Mouse (Mus musculus): ENCODE measurements around the gene Zfp319. TPM values are rescaled to one million over a fixed set of nuclear protein-coding genes. Genes with fewer than 3 reads are reported as not detected.

Zfp319 gene
- polyA plus RNA-seq, 1 experiment = 0.09 TPM

GRCm38 (mm10) chr8:95373389-95374002 lies 41.7 kb upstream of the Zfp319 start:
- Histone ChIP-seq H3K9me3 (ENCODE audit: control insufficient read depth, low read length) (no peaks in the 10 kb centered on the region), H3K36me3 (ENCODE audit: control insufficient read depth) (no peaks in the 10 kb centered on the region; the same call in 1 of the 2 replicates), H3K27me3 (ENCODE audit: control insufficient read depth) (no peaks in the 10 kb centered on the region), H3K4me3 (replicated peaks) (no peak overlapping the region), H3K4me1 (ENCODE audit: control insufficient read depth) (peaks cover 2% of the 10 kb centered on the region; the same call in 1 of the 2 replicates)
- TF ChIP-seq TAL1 (IDR thresholded peaks at IDR 0.05; ENCODE audit: low read length) (no peak), GATA1 (IDR thresholded peaks at IDR 0.05; ENCODE audit: low read length) (no peak)

- Histone ChIP-seq H3K4me1 (ENCODE audit: control insufficient read depth) (peaks cover 13% of the 10 kb centered on the region), H3K4me3 (replicated peaks) (no peak overlapping the region), H3K36me3 (ENCODE audit: control insufficient read depth) (no peaks in the 10 kb centered on the region; the same call in 1 of the 2 replicates), H3K27me3 (ENCODE audit: control insufficient read depth) (no peaks in the 10 kb centered on the region), H3K9me3 (ENCODE audit: control insufficient read depth, low read length) (no peaks in the 10 kb centered on the region)
- TF ChIP-seq GATA1 (IDR thresholded peaks at IDR 0.05; ENCODE audit: low read length) (no peak), TAL1 (IDR thresholded peaks at IDR 0.05; ENCODE audit: low read length) (no peak)
Measured at GRCm38 (mm10) chr8:95369581-95370326, 38.0 kb upstream of the Zfp319 start.

GRCm38 (mm10) chr8:95363849-95364248 lies 32.1 kb upstream of the Zfp319 start:
- no peak overlapping the region for H3K4me3 ChIP-seq (replicated peaks)
- no peaks in the 10 kb centered on the region for H3K9me3 ChIP-seq (ENCODE audit: control insufficient read depth, low read length)
- TF ChIP-seq TAL1 (IDR thresholded peaks at IDR 0.05; ENCODE audit: low read length) (no peak), GATA1 (IDR thresholded peaks at IDR 0.05; ENCODE audit: low read length) (no peak)
- no peaks in the 10 kb centered on the region for H3K36me3 ChIP-seq (ENCODE audit: control insufficient read depth)
- no peaks in the 10 kb centered on the region for H3K27me3 ChIP-seq (ENCODE audit: control insufficient read depth)
- peaks cover 31% of the 10 kb centered on the region for H3K4me1 ChIP-seq (ENCODE audit: control insufficient read depth)

GRCm38 (mm10) chr8:95362272-95362671 lies 30.5 kb upstream of the Zfp319 start:
- TF ChIP-seq GATA1 (IDR thresholded peaks at IDR 0.05; ENCODE audit: low read length) = no peak
- TF ChIP-seq TAL1 (IDR thresholded peaks at IDR 0.05; ENCODE audit: low read length) = no peak
- Histone ChIP-seq H3K27me3 (ENCODE audit: control insufficient read depth) (no peaks in the 10 kb centered on the region), H3K4me1 (ENCODE audit: control insufficient read depth) (peaks cover 27% of the 10 kb centered on the region)

GRCm38 (mm10) chr8:95361016-95361341 lies 29.2 kb upstream of the Zfp319 start:
- no peak overlapping the region for H3K4me3 ChIP-seq (replicated peaks)
- no peaks in the 10 kb centered on the region for H3K27me3 ChIP-seq (ENCODE audit: control insufficient read depth)
- no peak for TF ChIP-seq TAL1 (IDR thresholded peaks at IDR 0.05; ENCODE audit: low read length)
- no peak for TF ChIP-seq GATA1 (IDR thresholded peaks at IDR 0.05; ENCODE audit: low read length)
- no peaks in the 10 kb centered on the region for H3K9me3 ChIP-seq (ENCODE audit: control insufficient read depth, low read length)
- H3K36me3 ChIP-seq (ENCODE audit: control insufficient read depth) = no peaks in the 10 kb centered on the region
- peaks cover 22% of the 10 kb centered on the region for H3K4me1 ChIP-seq (ENCODE audit: control insufficient read depth)

More at GRCm38 (mm10) chr8:95362272-95362671, 30.5 kb upstream of the Zfp319 start:
- Histone ChIP-seq H3K9me3 (ENCODE audit: control insufficient read depth, low read length) (no peaks in the 10 kb centered on the region), H3K36me3 (ENCODE audit: control insufficient read depth) (no peaks in the 10 kb centered on the region), H3K4me3 (replicated peaks) (no peak overlapping the region)

GRCm38 (mm10) chr8:95360181-95361015 lies 28.6 kb upstream of the Zfp319 start:
- Histone ChIP-seq H3K4me3 (replicated peaks) (no peak overlapping the region), H3K36me3 (ENCODE audit: control insufficient read depth) (no peaks in the 10 kb centered on the region), H3K9me3 (ENCODE audit: control insufficient read depth, low read length) (no peaks in the 10 kb centered on the region), H3K4me1 (ENCODE audit: control insufficient read depth) (peaks cover 22% of the 10 kb centered on the region), H3K27me3 (ENCODE audit: control insufficient read depth) (no peaks in the 10 kb centered on the region; the same call in 1 of the 2 replicates)
- TF ChIP-seq TAL1 (IDR thresholded peaks at IDR 0.05; ENCODE audit: low read length) = no peak
- TF ChIP-seq GATA1 (IDR thresholded peaks at IDR 0.05; ENCODE audit: low read length) = no peak

GRCm38 (mm10) chr8:95358550-95359411 lies 27.0 kb upstream of the Zfp319 start:
- Histone ChIP-seq H3K9me3 (ENCODE audit: control insufficient read depth, low read length) (no peaks in the 10 kb centered on the region), H3K4me3 (replicated peaks) (no peak overlapping the region), H3K27me3 (ENCODE audit: control insufficient read depth) (peaks cover 15% of the 10 kb centered on the region), H3K36me3 (ENCODE audit: control insufficient read depth) (no peaks in the 10 kb centered on the region), H3K4me1 (ENCODE audit: control insufficient read depth) (peaks cover 22% of the 10 kb centered on the region)
- TF ChIP-seq GATA1 (IDR thresholded peaks at IDR 0.05; ENCODE audit: low read length) (no peak), TAL1 (IDR thresholded peaks at IDR 0.05; ENCODE audit: low read length) (no peak)

GRCm38 (mm10) chr8:95354606-95355005 lies 22.9 kb upstream of the Zfp319 start:
- no peaks in the 10 kb centered on the region for H3K36me3 ChIP-seq (ENCODE audit: control insufficient read depth)
- peaks cover 4% of the 10 kb centered on the region for H3K4me1 ChIP-seq (ENCODE audit: control insufficient read depth)
- H3K9me3 ChIP-seq (ENCODE audit: control insufficient read depth, low read length) = no peaks in the 10 kb centered on the region; the same call in 1 of the 2 replicates
- no peak overlapping the region for H3K4me3 ChIP-seq (replicated peaks)
- TF ChIP-seq TAL1 (IDR thresholded peaks at IDR 0.05; ENCODE audit: low read length) (no peak), GATA1 (IDR thresholded peaks at IDR 0.05; ENCODE audit: low read length) (no peak)
- peaks cover 50% of the 10 kb centered on the region for H3K27me3 ChIP-seq (ENCODE audit: control insufficient read depth)
